Mouse (Mus musculus): ENCODE measurements around the gene Olfr248.

- no peak for TF ChIP-seq CTCF (IDR thresholded peaks at IDR 0.05; ENCODE audit: control insufficient read depth, insufficient read depth, low read length)
- no peak for TF ChIP-seq POLR2A (IDR thresholded peaks at IDR 0.05; ENCODE audit: borderline replicate concordance, control insufficient read depth, low read depth, low read length)
These were observed 36.6 kb downstream of the Olfr248 start for GRCm38 (mm10) chr1:174427402-174427801.

Data from bone marrow, adult 2 months (tissue).